In genomic region chr13:114388211-114388965, GRCm38 (mm10) we compare ENCODE assay signal across 8 mouse cellular contexts. TPM values are rescaled to one million over a fixed set of nuclear protein-coding genes. Genes with fewer than 3 reads are reported as not detected.
DNase-seq lines count a peak whose midpoint lies in the region; ATAC-seq and TF ChIP-seq lines count a peak whose summit lies in the region.

Gene Ndufs4, minus strand, starts transcription at chr13:114388258.

- H3K27ac ChIP-seq in forebrain, postnatal 0 days (ENCODE audit: low read depth, low read length): peak within 1 kb of the TSS; percentile 90
- H3K27ac ChIP-seq in hindbrain, embryonic 15.5 days (replicated peaks): peak within 1 kb of the TSS; percentile 90
- H3K27ac ChIP-seq in liver, embryonic 16.5 days (ENCODE audit: low read length): 0 out of 2 replicates have a peak within 1 kb of the TSS, but pooled peaks have one; percentile 33

- 46% methylated on average over 13 of the region's 13 CpGs for WGBS in forebrain, postnatal 0 days
- WGBS in hindbrain, embryonic 15.5 days: 55% methylated on average over 13 of the region's 13 CpGs
- WGBS in liver, embryonic 16.5 days (ENCODE audit: insufficient replicate concordance): 40% methylated on average over 13 of the region's 13 CpGs

- peak within 1 kb of the TSS; percentile 96 for H3K9ac ChIP-seq in forebrain, postnatal 0 days
- H3K9ac ChIP-seq in hindbrain, embryonic 15.5 days: peak within 1 kb of the TSS; percentile 66
- H3K9ac ChIP-seq in liver, embryonic 16.5 days (ENCODE audit: low read depth, low read length): peak within 1 kb of the TSS; percentile 80

- no peak for DNase-seq in left cerebral cortex, adult 18-20 months (ENCODE audit: low spot score in 2 of 2)
- DNase-seq in left cerebral cortex, adult 11 months (ENCODE audit: low spot score): no peak
- no peak for DNase-seq in forebrain, postnatal 0 days
- DNase-seq in spleen, postnatal 10 days (ENCODE audit: low spot score in 2 of 2): no peak
- no peak for DNase-seq in spleen, adult 18-20 months

- H3K4me2 ChIP-seq in forebrain, postnatal 0 days (ENCODE audit: low read depth): peak within 1 kb of the TSS; percentile 69
- H3K4me2 ChIP-seq in hindbrain, embryonic 15.5 days: peak within 1 kb of the TSS; percentile 60
- peak within 1 kb of the TSS; percentile 56 for H3K4me2 ChIP-seq in liver, embryonic 16.5 days (ENCODE audit: low read depth, low read length)

- H3K9me3 ChIP-seq in forebrain, postnatal 0 days (ENCODE audit: low read length): no peaks in the 10 kb centered on the region
- H3K9me3 ChIP-seq in hindbrain, embryonic 15.5 days: no peaks in the 10 kb centered on the region
- H3K9me3 ChIP-seq in liver, embryonic 16.5 days (replicated peaks; ENCODE audit: control insufficient read depth, low read length): no peaks in the 10 kb centered on the region

- H3K36me3 ChIP-seq in forebrain, postnatal 0 days (ENCODE audit: insufficient read depth): no peaks in the 10 kb centered on the region
- H3K36me3 ChIP-seq in hindbrain, embryonic 15.5 days: no peaks in the 10 kb centered on the region
- H3K36me3 ChIP-seq in liver, embryonic 16.5 days (ENCODE audit: control insufficient read depth, insufficient read depth): no peaks in the 10 kb centered on the region

- TF ChIP-seq CTCF in forebrain, postnatal 0 days (IDR thresholded peaks at IDR 0.05; ENCODE audit: low read depth): no peak

- H3K27me3 ChIP-seq in forebrain, postnatal 0 days (ENCODE audit: insufficient read depth, low read length): no peaks in the 10 kb centered on the region
- H3K27me3 ChIP-seq in hindbrain, embryonic 15.5 days: no peaks in the 10 kb centered on the region
- H3K27me3 ChIP-seq in liver, embryonic 16.5 days (ENCODE audit: control insufficient read depth, insufficient read depth, low read depth, low read length): no peaks in the 10 kb centered on the region

- peak; percentile 3 for ATAC-seq in activated CD4-positive, CD25-positive, alpha-beta regulatory T cell, adult 4 months
- 0 out of 2 replicates have a peak, but pooled peaks have one; percentile 1 for ATAC-seq in forebrain, postnatal 0 days
- ATAC-seq in hindbrain, embryonic 15.5 days (ENCODE audit: low FRiP score, low read depth): no peak
- ATAC-seq in liver, embryonic 16.5 days (ENCODE audit: low read depth): no peak

- H3K4me3 ChIP-seq in forebrain, postnatal 0 days (ENCODE audit: low read depth, low read length): peak within 1 kb of the TSS; percentile 96
- peak within 1 kb of the TSS; percentile 74 for H3K4me3 ChIP-seq in hindbrain, embryonic 15.5 days
- H3K4me3 ChIP-seq in liver, embryonic 16.5 days (ENCODE audit: low read depth, low read length): peak within 1 kb of the TSS; percentile 86

- H3K4me1 ChIP-seq in forebrain, postnatal 0 days (ENCODE audit: insufficient read depth): peaks cover 6% of the 10 kb centered on the region; the same call in 1 of the 2 replicates
- H3K4me1 ChIP-seq in hindbrain, embryonic 15.5 days (replicated peaks): peaks cover 13% of the 10 kb centered on the region
- peaks cover 4% of the 10 kb centered on the region for H3K4me1 ChIP-seq in liver, embryonic 16.5 days (ENCODE audit: control insufficient read depth, low read depth, low read length)

RNA-seq across cellular contexts. Expression of gene Ndufs4, which starts in this region (rescaled TPM):
- total RNA-seq in left cerebral cortex, adult 18-20 months (2021): 100 to 1,000 TPM; 152 to 168 TPM
- 100 to 1,000 TPM; 185 to 203 TPM for polyA plus RNA-seq in activated CD4-positive, CD25-positive, alpha-beta regulatory T cell, adult 4 months (2017; shearing (Covaris generic))
- 86.2 and 93.6 TPM in 2 replicates for total RNA-seq in forebrain, postnatal 0 days (2014; rRNA removed)
- 397 and 489 TPM in 2 replicates for polyA plus RNA-seq in forebrain, postnatal 0 days (2015; fragmentation: Nextera tagmentation; extraction: Ambion mirVana)
- 348 and 377 TPM in 2 replicates for polyA plus RNA-seq in hindbrain, embryonic 15.5 days (2015; fragmentation: Nextera tagmentation; extraction: Ambion mirVana)
- polyA plus RNA-seq in liver, embryonic 16.5 days (2015; fragmentation: Nextera tagmentation; extraction: Ambion mirVana): 127 and 133 TPM in 2 replicates

Comparison
In these comparisons a context has a peak if more than half of its experiments do, and no peak if none do; other contexts are left out.
1. ATAC-seq: peak in activated CD4-positive, CD25-positive, alpha-beta regulatory T cell, adult 4 months (single experiment) and forebrain, postnatal 0 days (single experiment); none in hindbrain, embryonic 15.5 days (single experiment) and liver, embryonic 16.5 days (single experiment).
2. H3K27ac ChIP-seq: peak in every context shown above with its lines; median percentile 90 in forebrain, postnatal 0 days; 90 in hindbrain, embryonic 15.5 days; 33 in liver, embryonic 16.5 days.
3. Peak in every context shown above with its lines, with median percentiles within 50 percentile points of each other: H3K4me2 ChIP-seq, H3K4me3 ChIP-seq and H3K9ac ChIP-seq.